Mouse (Mus musculus): ENCODE results near the gene Polr1e.

GRCm38 (mm10) chr4:45084895-45085290 lies 66.5 kb downstream of the Polr1e start:
- TF ChIP-seq POLR2A (IDR thresholded peaks at IDR 0.05; ENCODE audit: insufficient read depth, low read depth, low read length) (no peak), CTCF (IDR thresholded peaks at IDR 0.05; ENCODE audit: insufficient read depth, low read depth, low read length) (no peak)
